Mouse (Mus musculus) hindbrain, embryonic 14.5 days (tissue): ENCODE results near the gene Sfmbt1. TPM values are rescaled to one million over a fixed set of nuclear protein-coding genes. Genes with fewer than 3 reads are reported as not detected.

Experiments
- ATAC-seq: fragments of 200-750 bp; cut with Nextera tagmentation; 2 replicates; pipeline ENCODE4 v1.8.0; 2017; ENCODE audit warnings: moderate number of reproducible peaks, mild to moderate bottlenecking, moderate TSS enrichment, moderate library complexity; ENCODE audit not compliant: low FRiP score
- DNase-seq: peaks from one replicate; pipeline ENCODE4 v3.0.0-alpha.2; 2015; ENCODE audit warnings: low spot score
- H3K27ac ChIP-seq: fragments of 300-500 bp; sonication (generic); 2 replicates; pipeline ENCODE4 v1.5.1; 2014; ENCODE audit warnings: mild to moderate bottlenecking, moderate library complexity
- H3K27me3 ChIP-seq: fragments of 300-500 bp; sonication (generic); 2 replicates; pipeline ENCODE4 v1.6.1; 2014; ENCODE audit warnings: mild to moderate bottlenecking, low read length, mixed read lengths; ENCODE audit not compliant: control insufficient read depth, insufficient read depth
- H3K36me3 ChIP-seq: fragments of 300-500 bp; sonication (generic); replicated peaks from 2 replicates; pipeline ENCODE4 v1.6.1; 2014; ENCODE audit not compliant: control insufficient read depth, insufficient read depth
- H3K4me1 ChIP-seq: fragments of 300-500 bp; sonication (generic); replicated peaks from 2 replicates; pipeline ENCODE4 v1.6.1; 2014; ENCODE audit warnings: antibody characterized with exemption, low read length, mixed read lengths; ENCODE audit not compliant: control insufficient read depth, insufficient read depth
- H3K4me2 ChIP-seq: fragments of 300-500 bp; sonication (generic); replicated peaks from 2 replicates; pipeline ENCODE4 v1.6.1; 2014; ENCODE audit warnings: mild to moderate bottlenecking, moderate library complexity
- H3K4me3 ChIP-seq: fragments of 300-500 bp; sonication (generic); replicated peaks from 2 replicates; pipeline ENCODE4 v1.5.1; 2014; ENCODE audit warnings: mild to moderate bottlenecking, low read length
- H3K9ac ChIP-seq: fragments of 300-500 bp; sonication (generic); 2 replicates; pipeline ENCODE4 v1.6.1; 2014
- H3K9me3 ChIP-seq: fragments of 300-500 bp; sonication (generic); 2 replicates; pipeline ENCODE4 v1.6.1; 2016; ENCODE audit warnings: low read length; ENCODE audit not compliant: control insufficient read depth
- WGBS: fragments of 180-500 bp; shearing (Covaris S2); extraction: QIAGEN DNeasy Blood & Tissue Kit; methylation state at CpG from one replicate; pipeline ENCODE4 v1.1.7; 2014; 5-methylcytosine and 5-hydroxymethylcytosine counted together
- polyA plus RNA-seq: library from polyadenylated mRNA; unstranded; fragments of >200 nt; fragmentation: Nextera tagmentation; extraction: Ambion mirVana; gene quantifications from 2 replicates; pipeline ENCODE4 v1.2.1, GENCODE M21; 2014

Gene Sfmbt1
- polyA plus RNA-seq, 1 experiment from 2014 or later = 20.0 TPM

DNA sequence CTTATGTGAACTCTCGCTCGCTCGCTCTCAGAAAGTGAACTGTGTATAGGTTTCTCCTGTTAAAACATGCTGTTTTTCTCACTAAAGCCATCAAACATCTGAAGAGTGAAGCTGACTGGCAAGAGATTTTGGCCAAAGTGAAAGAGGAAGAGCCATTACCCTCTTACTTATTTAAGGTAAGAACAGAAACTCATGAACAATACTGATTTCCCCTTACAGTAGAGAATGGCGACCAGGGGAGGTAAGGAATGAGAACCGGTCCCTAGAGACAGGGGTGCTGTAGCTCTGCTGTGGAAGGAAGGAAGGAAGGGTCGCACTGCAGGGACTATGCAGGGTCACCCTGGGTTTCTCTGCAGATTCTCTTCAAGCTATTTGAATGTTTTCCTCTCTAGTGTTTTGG lies 70.0 kb downstream of the Sfmbt1 start:
- ATAC-seq (no peak), DNase-seq (no peak)
- Histone ChIP-seq H3K36me3 (peaks cover 48% of the 10 kb centered on the region), H3K27me3 (no peaks in the 10 kb centered on the region), H3K9ac (no peak overlapping the region), H3K4me3 (no peak overlapping the region), H3K4me1 (no peaks in the 10 kb centered on the region), H3K4me2 (no peak overlapping the region), H3K27ac (no peak overlapping the region), H3K9me3 (no peaks in the 10 kb centered on the region)
- WGBS = 94% methylated on average over 6 of the region's 6 CpGs

GRCm38 (mm10) chr14:30789471-30789870 lies 74.8 kb downstream of the Sfmbt1 start:
- ATAC-seq (no peak), DNase-seq (no peak)
- H3K36me3 ChIP-seq = peaks cover 51% of the 10 kb centered on the region
- H3K4me3 ChIP-seq = no peak overlapping the region
- 73% methylated on average over 1 of the region's 1 CpGs for WGBS
- no peaks in the 10 kb centered on the region for H3K9me3 ChIP-seq
- H3K4me2 ChIP-seq = no peak overlapping the region
- H3K27ac ChIP-seq = no peak overlapping the region
- H3K9ac ChIP-seq = no peak overlapping the region
- H3K4me1 ChIP-seq = no peaks in the 10 kb centered on the region
- no peaks in the 10 kb centered on the region for H3K27me3 ChIP-seq

DNA sequence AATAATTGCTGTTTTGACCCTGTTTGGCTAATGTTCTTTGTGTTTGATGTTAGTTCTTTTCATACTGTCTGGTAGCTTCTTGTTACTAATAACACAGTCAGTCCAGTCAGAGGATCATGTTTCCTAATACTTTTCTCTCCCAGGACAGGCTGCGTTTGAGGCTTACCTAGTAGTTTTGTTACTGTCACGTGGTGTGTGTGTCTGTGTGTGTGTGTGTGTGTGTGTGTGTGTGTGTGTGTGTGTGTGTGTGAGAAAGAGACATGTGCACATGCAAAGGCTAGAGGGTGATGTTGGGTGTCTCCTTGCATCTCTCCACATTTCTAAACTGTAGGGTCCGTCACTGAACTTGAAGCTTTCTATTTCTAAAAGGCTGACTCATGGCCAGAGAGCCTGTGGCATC lies 78.2 kb downstream of the Sfmbt1 start:
- Histone ChIP-seq H3K27me3 (no peaks in the 10 kb centered on the region), H3K4me1 (no peaks in the 10 kb centered on the region), H3K4me3 (no peak overlapping the region), H3K27ac (no peak overlapping the region), H3K4me2 (no peak overlapping the region), H3K9me3 (no peaks in the 10 kb centered on the region), H3K36me3 (peaks cover 42% of the 10 kb centered on the region), H3K9ac (no peak overlapping the region)
- ATAC-seq = no peak
- 86% methylated on average over 3 of the region's 3 CpGs for WGBS
- DNase-seq = no peak

DNA sequence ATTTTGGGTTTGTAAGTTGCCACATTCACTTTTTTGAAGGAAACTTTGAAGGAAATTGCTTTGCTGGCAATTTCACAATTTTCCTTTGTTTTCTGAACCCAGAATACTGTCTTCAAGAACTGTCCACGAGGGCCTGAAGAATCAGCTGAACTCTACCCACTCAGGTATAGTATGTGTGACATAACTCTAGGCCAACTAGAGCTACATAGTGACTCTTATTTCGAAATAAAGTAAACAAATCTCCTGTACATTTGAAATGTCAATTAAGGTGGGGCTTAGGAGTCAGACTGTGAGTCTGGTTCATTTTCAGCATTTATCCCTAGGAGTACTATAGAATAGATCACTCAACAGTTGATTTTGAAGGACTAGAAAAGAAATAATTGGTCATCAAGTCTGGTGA lies 87.1 kb downstream of the Sfmbt1 start:
- Histone ChIP-seq H3K36me3 (peaks cover 48% of the 10 kb centered on the region), H3K9me3 (no peaks in the 10 kb centered on the region), H3K9ac (no peak overlapping the region), H3K4me3 (no peak overlapping the region), H3K4me2 (no peak overlapping the region), H3K27ac (no peak overlapping the region), H3K27me3 (no peaks in the 10 kb centered on the region), H3K4me1 (no peaks in the 10 kb centered on the region)
- no peak for ATAC-seq
- DNase-seq = no peak
- WGBS = 93% methylated on average over 2 of the region's 2 CpGs

DNA sequence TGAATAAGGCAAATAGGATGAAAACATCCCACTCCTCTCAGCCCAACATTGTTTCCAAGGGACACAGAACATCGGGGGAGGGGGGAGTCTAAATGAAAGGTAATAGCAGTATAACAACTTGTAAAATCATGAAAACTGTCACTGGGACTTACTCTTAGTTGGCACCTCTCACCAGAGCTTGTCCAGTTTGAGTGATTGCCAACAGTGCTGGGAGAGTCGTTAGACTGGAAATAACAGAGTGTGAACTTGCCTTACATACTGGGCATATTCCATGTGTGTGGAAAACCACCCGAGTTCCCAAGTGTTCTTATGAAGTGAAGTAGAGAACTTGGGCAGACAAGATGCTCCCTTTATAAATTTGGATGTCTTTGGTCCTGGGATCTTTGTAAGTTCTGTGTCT lies 106.5 kb downstream of the Sfmbt1 start:
- peaks cover under 1% of the 10 kb centered on the region; the same call in 1 of the 2 replicates for H3K4me1 ChIP-seq
- H3K36me3 ChIP-seq = peaks cover 46% of the 10 kb centered on the region
- no peaks in the 10 kb centered on the region for H3K27me3 ChIP-seq
- no peaks in the 10 kb centered on the region for H3K9me3 ChIP-seq
- WGBS = 92% methylated on average over 3 of the region's 3 CpGs
- no peak overlapping the region for H3K4me2 ChIP-seq
- no peak overlapping the region for H3K27ac ChIP-seq
- no peak overlapping the region for H3K4me3 ChIP-seq
- H3K9ac ChIP-seq = no peak overlapping the region
- ATAC-seq (no peak), DNase-seq (no peak)

GRCm38 (mm10) chr14:30824456-30824995 lies 109.9 kb downstream of the Sfmbt1 start:
- no peak for ATAC-seq
- 78% methylated on average over 6 of the region's 6 CpGs for WGBS
- no peak overlapping the region for H3K9ac ChIP-seq

GRCm38 (mm10) chr14:30825021-30825475 lies 110.4 kb downstream of the Sfmbt1 start:
- peak overlapping the region; percentile 75 for H3K4me2 ChIP-seq
- H3K27ac ChIP-seq = no peak overlapping the region
- 36% methylated on average over 5 of the region's 5 CpGs for WGBS
- no peak for ATAC-seq
- H3K9me3 ChIP-seq = no peaks in the 10 kb centered on the region
- peaks cover 10% of the 10 kb centered on the region; the same call in 1 of the 2 replicates for H3K36me3 ChIP-seq
- H3K27me3 ChIP-seq = no peaks in the 10 kb centered on the region
- peak overlapping the region; percentile 93; the same call in 1 of the 2 replicates for H3K9ac ChIP-seq
- no peak for DNase-seq
- peaks cover 16% of the 10 kb centered on the region for H3K4me1 ChIP-seq
- H3K4me3 ChIP-seq = peak overlapping the region; percentile 92

More at GRCm38 (mm10) chr14:30824456-30824995, 109.9 kb downstream of the Sfmbt1 start:
- H3K27ac ChIP-seq = no peak overlapping the region
- no peak overlapping the region for H3K4me2 ChIP-seq
- DNase-seq = no peak
- peaks cover 16% of the 10 kb centered on the region for H3K4me1 ChIP-seq
- H3K9me3 ChIP-seq = no peaks in the 10 kb centered on the region
- peaks cover 15% of the 10 kb centered on the region; the same call in 1 of the 2 replicates for H3K36me3 ChIP-seq
- H3K27me3 ChIP-seq = no peaks in the 10 kb centered on the region
- H3K4me3 ChIP-seq = no peak overlapping the region

DNA sequence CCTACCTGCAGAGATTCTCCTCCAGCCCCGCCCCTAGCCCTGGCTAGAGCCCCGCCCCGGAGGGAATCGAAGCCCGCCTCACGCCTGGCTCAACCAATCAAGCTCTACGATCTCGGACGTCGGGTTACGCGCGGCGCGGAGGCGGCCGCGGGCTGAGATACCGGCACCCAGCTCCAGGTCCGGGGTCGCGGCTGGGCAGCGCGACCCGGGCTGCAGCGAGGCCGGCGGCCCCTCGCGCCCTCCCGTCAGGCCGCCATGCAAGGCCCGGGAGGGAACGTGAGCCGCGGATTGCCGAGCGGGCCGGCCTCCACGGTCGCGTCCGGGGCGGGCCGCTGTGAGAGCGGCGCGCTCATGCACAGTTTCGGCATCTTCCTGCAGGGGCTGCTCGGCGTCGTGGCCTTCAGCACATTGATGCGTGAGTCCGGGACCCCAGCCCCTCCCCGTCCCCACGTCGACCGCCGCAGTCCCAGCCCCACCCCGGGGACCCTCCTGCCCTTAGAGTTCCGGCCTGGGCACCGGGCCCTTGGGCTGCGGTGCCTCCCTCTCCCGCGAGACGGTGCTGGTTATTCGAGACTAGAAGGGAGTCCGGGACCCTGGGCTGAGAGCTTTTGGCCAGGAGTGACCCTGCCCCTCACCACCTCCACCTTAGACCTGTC lies 111.0 kb downstream of the Sfmbt1 start, which contains the start of gene Tmem110:
Gene Tmem110 (plus strand): TSS at position 115 of the 656 bp plus-strand sequence.
- Histone ChIP-seq H3K9ac (peak within 1 kb of the TSS; percentile 93), H3K4me2 (peak within 1 kb of the TSS; percentile 75), H3K27me3 (no peaks in the 10 kb centered on the region), H3K27ac (peak within 1 kb of the TSS; percentile 67), H3K9me3 (no peaks in the 10 kb centered on the region), H3K4me1 (peaks cover 16% of the 10 kb centered on the region), H3K4me3 (peak within 1 kb of the TSS; percentile 92), H3K36me3 (peaks cover 4% of the 10 kb centered on the region; the same call in 1 of the 2 replicates)
- WGBS = under 1% methylated on average over 63 of the region's 68 CpGs
- DNase-seq (peak; percentile 84), ATAC-seq (peak; percentile 97)

- Histone ChIP-seq H3K4me2 (peak overlapping the region; percentile 75), H3K27ac (0 out of 2 replicates have a peak overlapping the region, but pooled peaks have one; percentile 67), H3K9ac (peak overlapping the region; percentile 93), H3K4me1 (peaks cover 16% of the 10 kb centered on the region), H3K27me3 (no peaks in the 10 kb centered on the region), H3K9me3 (no peaks in the 10 kb centered on the region), H3K4me3 (peak overlapping the region; percentile 92), H3K36me3 (no peaks in the 10 kb centered on the region)
- WGBS = 18% methylated on average over 17 of the region's 17 CpGs
- ATAC-seq (peak; percentile 49), DNase-seq (no peak)
Measured at GRCm38 (mm10) chr14:30826174-30827140, 111.8 kb downstream of the Sfmbt1 start.
